Mouse (Mus musculus) embryonic facial prominence, embryonic 14.5 days (tissue): Measurements from ENCODE around the gene Tppp. TPM values are rescaled to one million over a fixed set of nuclear protein-coding genes. Genes with fewer than 3 reads are reported as not detected.
"Not testable (repeated sequence)": the region's sequence is repeated elsewhere in the genome, so short reads cannot be mapped to it uniquely, and the experiment has no call there.

ENCODE experiments used
- ATAC-seq: fragments of 200-750 bp; cut with Nextera tagmentation; 2 replicates; pipeline ENCODE4 v1.8.0; 2017; ENCODE audit warnings: low read depth, moderate number of reproducible peaks, moderate TSS enrichment
- DNase-seq: peaks from one replicate; pipeline ENCODE4 v3.0.0-alpha.2; 2015; ENCODE audit warnings: low spot score
- H3K27ac ChIP-seq: fragments of 300-500 bp; sonication (generic); replicated peaks from 2 replicates; pipeline ENCODE4 v1.5.1; 2014; ENCODE audit warnings: low read depth, mild to moderate bottlenecking, low read length, moderate library complexity
- H3K27me3 ChIP-seq: fragments of 300-500 bp; sonication (generic); replicated peaks from 2 replicates; pipeline ENCODE4 v1.6.1; 2014; ENCODE audit warnings: low read length; ENCODE audit not compliant: control insufficient read depth, insufficient read depth
- H3K36me3 ChIP-seq: fragments of 300-500 bp; sonication (generic); 2 replicates; pipeline ENCODE4 v1.6.1; 2014; ENCODE audit warnings: low read length, mixed read lengths; ENCODE audit not compliant: control insufficient read depth, insufficient read depth
- H3K4me1 ChIP-seq: fragments of 300-500 bp; sonication (generic); 2 replicates; pipeline ENCODE4 v1.6.1; 2014; ENCODE audit warnings: antibody characterized with exemption, low read length; ENCODE audit not compliant: control insufficient read depth, insufficient read depth
- H3K4me2 ChIP-seq: fragments of 300-500 bp; sonication (generic); 2 replicates; pipeline ENCODE4 v1.6.1; 2014; ENCODE audit warnings: low read depth, mild to moderate bottlenecking, low read length, moderate library complexity, mixed read lengths
- H3K4me3 ChIP-seq: fragments of 300-500 bp; sonication (generic); 2 replicates; pipeline ENCODE4 v1.5.1; 2014; ENCODE audit warnings: low read depth, mild to moderate bottlenecking, low read length
- H3K9ac ChIP-seq: fragments of 300-500 bp; sonication (generic); 2 replicates; pipeline ENCODE4 v1.6.1; 2014; ENCODE audit warnings: low read depth, mild to moderate bottlenecking, low read length, moderate library complexity, mixed read lengths
- H3K9me3 ChIP-seq: fragments of 300-500 bp; sonication (generic); 2 replicates; pipeline ENCODE4 v1.6.1; 2016; ENCODE audit warnings: low read length; ENCODE audit not compliant: control insufficient read depth
- WGBS: fragments of 180-500 bp; shearing (Covaris S2); extraction: QIAGEN DNeasy Blood & Tissue Kit; methylation state at CpG from one replicate; pipeline ENCODE4 v1.1.7; 2014; 5-methylcytosine and 5-hydroxymethylcytosine counted together
- polyA plus RNA-seq: library from polyadenylated mRNA; unstranded; fragments of >200 nt; fragmentation: Nextera tagmentation; extraction: Ambion mirVana; gene quantifications from 2 replicates; pipeline ENCODE4 v1.2.1, GENCODE M21; 2014

The Tppp gene
- polyA plus RNA-seq, 1 experiment from 2014 or later = 3.6 TPM

DNA sequence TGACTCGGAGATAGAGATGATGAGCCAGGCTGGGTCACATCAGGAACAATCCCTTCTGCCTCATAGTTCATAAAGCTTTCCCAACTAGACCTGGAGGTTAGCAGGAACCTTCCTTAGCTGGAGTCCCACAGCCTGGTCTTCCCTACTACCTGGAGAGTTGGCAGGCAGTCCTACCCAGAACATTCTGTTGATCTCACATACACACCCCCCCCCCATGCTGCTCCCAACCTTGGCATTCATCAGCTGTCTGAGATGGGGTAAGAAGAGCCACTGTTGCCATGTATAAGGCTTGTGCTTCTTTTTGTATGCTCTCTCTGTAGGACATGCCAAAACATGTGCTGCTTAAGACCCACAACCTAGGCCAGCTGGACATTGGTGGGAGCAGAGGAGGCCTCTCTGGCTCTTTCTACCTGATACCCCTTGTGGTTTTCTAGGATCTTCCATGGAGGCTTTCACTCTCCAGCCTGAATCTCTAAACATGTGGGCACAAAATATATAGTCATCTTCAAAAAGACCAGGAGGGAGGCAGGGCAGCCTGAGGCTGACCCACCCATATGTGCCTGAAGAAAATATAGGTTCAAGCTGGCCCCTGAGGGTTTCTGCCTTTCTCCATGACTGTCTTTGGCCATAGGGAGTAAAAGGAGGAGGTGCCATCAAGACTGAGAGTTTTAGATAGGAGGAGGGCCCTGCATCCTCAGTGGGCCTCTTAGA, 54.3 kb downstream of the Tppp start:
- Histone ChIP-seq H3K4me1 (no peaks in the 10 kb centered on the region), H3K27ac (no peak overlapping the region), H3K4me3 (no peak overlapping the region), H3K36me3 (no peaks in the 10 kb centered on the region), H3K4me2 (no peak overlapping the region), H3K9ac (no peak overlapping the region), H3K9me3 (no peaks in the 10 kb centered on the region), H3K27me3 (no peaks in the 10 kb centered on the region)
- WGBS = 95% methylated on average over 1 of the region's 1 CpGs
- no peak for ATAC-seq
- no peak for DNase-seq

GRCm38 (mm10) chr13:74066576-74066975, 57.4 kb downstream of the Tppp start:
- Histone ChIP-seq H3K4me3 (no peak overlapping the region), H3K27ac (no peak overlapping the region), H3K9ac (no peak overlapping the region), H3K4me1 (no peaks in the 10 kb centered on the region), H3K27me3 (no peaks in the 10 kb centered on the region), H3K36me3 (no peaks in the 10 kb centered on the region), H3K4me2 (no peak overlapping the region), H3K9me3 (no peaks in the 10 kb centered on the region)
- no peak for ATAC-seq
- WGBS = 87% methylated on average over 1 of the region's 1 CpGs
- DNase-seq = no peak

DNA sequence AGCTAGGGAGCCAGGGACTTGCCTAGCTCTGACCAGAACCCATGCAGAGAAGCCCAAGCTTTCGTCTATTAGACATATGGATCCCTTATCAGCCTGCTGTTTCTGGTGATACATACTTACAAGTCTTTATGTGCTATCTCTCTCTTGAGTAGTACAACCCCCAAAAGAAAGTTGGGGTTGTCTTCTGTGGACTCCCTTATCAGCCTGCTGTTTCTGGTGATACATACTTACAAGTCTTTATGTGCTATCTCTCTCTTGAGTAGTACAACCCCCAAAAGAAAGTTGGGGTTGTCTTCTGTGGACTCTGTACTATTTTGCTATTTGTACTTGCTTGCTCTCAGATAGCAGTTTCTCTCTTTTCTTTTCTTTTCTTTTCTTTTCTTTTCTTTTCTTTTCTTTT, 62.0 kb downstream of the Tppp start:
- not testable (repeated sequence) for H3K9me3 ChIP-seq, ATAC-seq, H3K27me3 ChIP-seq, H3K9ac ChIP-seq, H3K4me3 ChIP-seq, H3K4me1 ChIP-seq, H3K27ac ChIP-seq, H3K4me2 ChIP-seq, DNase-seq, H3K36me3 ChIP-seq
- WGBS = 76% methylated on average over 1 of the region's 1 CpGs

DNA sequence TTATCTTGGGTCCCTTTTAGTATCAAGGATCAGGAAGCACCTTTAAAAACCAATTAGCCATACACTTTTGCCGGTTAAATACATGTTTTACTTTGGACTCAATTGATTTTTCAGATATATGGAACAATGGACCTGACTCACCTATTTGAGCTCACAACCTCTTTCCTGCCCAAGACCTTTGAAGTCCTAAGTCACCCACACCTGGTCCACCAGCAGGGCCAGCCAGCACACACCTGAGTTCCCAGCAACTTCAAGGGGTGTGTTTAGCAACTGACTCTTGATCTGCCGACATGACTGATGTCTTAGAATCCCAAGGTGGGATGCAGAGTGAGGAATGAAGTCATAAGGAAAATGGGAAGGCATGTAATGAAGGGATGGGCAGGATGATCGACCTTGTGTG, 62.5 kb downstream of the Tppp start:
- ATAC-seq (no peak), DNase-seq (no peak)
- WGBS = 77% methylated on average over 3 of the region's 3 CpGs
- no peaks in the 10 kb centered on the region; the same call in 1 of the 2 replicates for H3K27me3 ChIP-seq
- H3K4me3 ChIP-seq = no peak overlapping the region
- H3K4me2 ChIP-seq = no peak overlapping the region
- no peak overlapping the region for H3K27ac ChIP-seq
- H3K9me3 ChIP-seq = no peaks in the 10 kb centered on the region
- H3K4me1 ChIP-seq = no peaks in the 10 kb centered on the region
- no peak overlapping the region for H3K9ac ChIP-seq
- no peaks in the 10 kb centered on the region for H3K36me3 ChIP-seq

DNA sequence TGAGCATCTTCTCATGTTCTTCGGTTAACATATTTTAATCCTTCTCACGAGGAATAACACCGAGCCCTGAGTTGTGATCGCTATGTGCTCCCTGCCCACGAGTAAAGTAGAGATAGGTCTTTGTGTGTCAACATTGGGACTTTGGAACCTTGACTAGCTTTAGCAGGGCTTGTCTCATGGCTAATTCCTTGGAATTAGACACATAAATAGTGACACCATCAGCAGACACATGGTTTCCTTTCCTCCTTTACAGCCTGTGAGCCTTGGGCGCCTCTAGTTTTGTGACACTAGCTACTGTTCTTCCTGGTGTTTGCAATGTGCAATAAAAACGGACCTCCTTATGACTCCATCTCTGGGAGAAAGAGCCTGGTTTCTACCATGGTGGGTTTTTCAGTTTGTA, 64.2 kb downstream of the Tppp start:
- H3K9me3 ChIP-seq = no peaks in the 10 kb centered on the region
- no peak overlapping the region for H3K4me2 ChIP-seq
- ATAC-seq (no peak), DNase-seq (no peak)
- no peak overlapping the region for H3K27ac ChIP-seq
- H3K4me1 ChIP-seq = no peaks in the 10 kb centered on the region
- H3K9ac ChIP-seq = no peak overlapping the region
- WGBS = 89% methylated on average over 7 of the region's 7 CpGs
- no peak overlapping the region for H3K4me3 ChIP-seq
- H3K36me3 ChIP-seq = no peaks in the 10 kb centered on the region
- no peaks in the 10 kb centered on the region; the same call in 1 of the 2 replicates for H3K27me3 ChIP-seq

Other genes with a start within 250 kb of the Tppp start
- gene Nkd2, start 161.8 kb upstream of the Tppp start, polyA plus RNA-seq = 18.6 and 20.1 TPM in 2 replicates
- 31.1 and 35.9 TPM in 2 replicates for gene Trip13, start 71.6 kb upstream of the Tppp start, polyA plus RNA-seq
- gene Brd9, start 71.6 kb upstream of the Tppp start, polyA plus RNA-seq = 45.0 and 46.4 TPM in 2 replicates
- gene Zdhhc11, start 45.6 kb upstream of the Tppp start, polyA plus RNA-seq = not detected in 2 replicates
- gene Cep72, start 52.9 kb downstream of the Tppp start, polyA plus RNA-seq = 10.7 and 12.8 TPM in 2 replicates
- not detected in 2 replicates for gene Slc9a3, start 112.0 kb downstream of the Tppp start, polyA plus RNA-seq
- gene Exoc3, start 199.3 kb downstream of the Tppp start, polyA plus RNA-seq = 82.3 and 85.0 TPM in 2 replicates